Mouse (Mus musculus) limb, embryonic 11.5 days (tissue): ENCODE measurements around the gene 2410002F23Rik. TPM values are rescaled to one million over a fixed set of nuclear protein-coding genes. Genes with fewer than 3 reads are reported as not detected.

Source experiments
- ATAC-seq: fragments of 200-750 bp; cut with Nextera tagmentation; 2 replicates; pipeline ENCODE4 v1.8.0; 2017; ENCODE audit warnings: low read depth; ENCODE audit not compliant: insufficient number of reproducible peaks, low FRiP score, low TSS enrichment
- DNase-seq: peaks from one replicate; pipeline ENCODE4 v3.0.0-alpha.2; 2015; ENCODE audit warnings: low spot score
- H3K27ac ChIP-seq: fragments of 300-500 bp; sonication (generic); replicated peaks from 2 replicates; pipeline ENCODE4 v1.5.1; 2014; ENCODE audit warnings: low read depth, mild to moderate bottlenecking, low read length
- H3K27me3 ChIP-seq: fragments of 300-500 bp; sonication (generic); 2 replicates; pipeline ENCODE4 v1.6.1; 2014; ENCODE audit warnings: mild to moderate bottlenecking, low read length, mixed read lengths; ENCODE audit not compliant: control insufficient read depth, insufficient read depth
- H3K36me3 ChIP-seq: fragments of 300-500 bp; sonication (generic); 2 replicates; pipeline ENCODE4 v1.6.1; 2014; ENCODE audit warnings: mild to moderate bottlenecking, low read length, moderate library complexity, mixed read lengths; ENCODE audit not compliant: control insufficient read depth, insufficient read depth
- H3K4me1 ChIP-seq: fragments of 300-500 bp; sonication (generic); 2 replicates; pipeline ENCODE4 v1.6.1; 2014; ENCODE audit warnings: low read length, mixed read lengths; ENCODE audit not compliant: control insufficient read depth, insufficient read depth
- H3K4me2 ChIP-seq: fragments of 300-500 bp; sonication (generic); 2 replicates; pipeline ENCODE4 v1.6.1; 2014; ENCODE audit warnings: low read depth, mild to moderate bottlenecking, moderate library complexity; ENCODE audit not compliant: severe bottlenecking
- H3K4me3 ChIP-seq: fragments of 300-500 bp; sonication (generic); 2 replicates; pipeline ENCODE4 v1.5.1; 2014; ENCODE audit warnings: low read depth, low read length
- H3K9ac ChIP-seq: fragments of 300-500 bp; sonication (generic); 2 replicates; pipeline ENCODE4 v1.6.1; 2014; ENCODE audit warnings: mild to moderate bottlenecking, low read length
- H3K9me3 ChIP-seq: fragments of 300-500 bp; sonication (generic); 2 replicates; pipeline ENCODE4 v1.6.1; 2016; ENCODE audit warnings: low read length; ENCODE audit not compliant: control insufficient read depth
- WGBS: fragments of 180-500 bp; shearing (Covaris S2); extraction: QIAGEN DNeasy Blood & Tissue Kit; methylation state at CpG from one replicate; pipeline ENCODE4 v1.1.7; 2014; 5-methylcytosine and 5-hydroxymethylcytosine counted together
- polyA plus RNA-seq: library from polyadenylated mRNA; unstranded; fragments of >200 nt; fragmentation: Nextera tagmentation; extraction: Ambion mirVana; gene quantifications from 2 replicates; pipeline ENCODE4 v1.2.1, GENCODE M21; 2014

2410002F23Rik gene
- polyA plus RNA-seq, 1 experiment from 2014 or later: 135 TPM

DNA sequence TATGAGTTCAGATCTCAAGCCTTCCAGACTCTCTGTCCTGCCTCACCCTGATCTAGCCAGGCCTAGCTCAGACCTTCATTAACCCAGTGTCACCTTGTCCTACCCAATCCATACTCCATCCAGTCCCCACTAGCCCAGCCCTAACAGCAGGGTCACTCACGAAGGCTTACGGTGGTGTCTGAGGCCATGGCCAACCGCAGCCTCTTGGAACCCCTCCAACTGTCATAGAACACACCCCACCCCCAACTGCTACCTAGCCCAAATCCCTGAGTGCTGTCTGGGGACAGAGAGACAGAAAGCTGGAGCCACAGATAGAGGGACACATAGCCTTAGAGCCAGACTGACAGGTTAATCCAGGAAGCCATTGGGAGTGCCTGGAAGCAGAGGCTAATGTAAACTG lies 10.6 kb upstream of the 2410002F23Rik start, which contains the start of gene Gm36864:
Gm36864 (plus strand) TSS at position 269 of the 400 bp plus-strand sequence.
- Histone ChIP-seq H3K27me3 (no peaks in the 10 kb centered on the region), H3K9me3 (no peaks in the 10 kb centered on the region), H3K4me2 (no peak within 1 kb of the TSS), H3K9ac (no peak within 1 kb of the TSS), H3K4me1 (no peaks in the 10 kb centered on the region), H3K27ac (no peak within 1 kb of the TSS), H3K4me3 (no peak within 1 kb of the TSS), H3K36me3 (no peaks in the 10 kb centered on the region)
- ATAC-seq (no peak), DNase-seq (no peak)
- 82% methylated on average over 3 of the region's 3 CpGs for WGBS

DNA sequence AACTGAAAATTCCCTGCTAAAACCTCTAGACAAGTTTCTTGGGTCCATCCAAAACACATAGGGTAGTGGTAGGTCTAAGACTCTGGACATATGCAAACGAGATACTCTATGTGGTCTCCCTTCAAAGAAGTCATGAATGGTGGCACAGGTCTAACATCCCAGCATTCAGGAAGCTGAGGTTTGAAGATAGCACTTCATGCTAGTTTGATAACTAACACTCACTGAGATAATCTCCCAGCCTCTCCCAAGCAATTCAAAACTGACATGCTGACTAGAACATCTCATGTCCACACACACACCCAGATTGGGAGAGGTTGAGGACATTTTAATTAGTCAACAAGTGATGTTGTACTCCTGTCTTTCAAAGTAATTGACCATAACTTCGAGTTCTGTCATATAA lies 6.6 kb upstream of the 2410002F23Rik start:
- H3K27me3 ChIP-seq: no peaks in the 10 kb centered on the region
- H3K36me3 ChIP-seq: no peaks in the 10 kb centered on the region
- H3K9ac ChIP-seq: no peak overlapping the region
- H3K4me1 ChIP-seq: no peaks in the 10 kb centered on the region
- H3K4me2 ChIP-seq: no peak overlapping the region
- H3K4me3 ChIP-seq: no peak overlapping the region
- ATAC-seq (no peak), DNase-seq (no peak)
- no peak overlapping the region for H3K27ac ChIP-seq
- H3K9me3 ChIP-seq: no peaks in the 10 kb centered on the region
- WGBS: 65% methylated on average over 2 of the region's 2 CpGs

DNA sequence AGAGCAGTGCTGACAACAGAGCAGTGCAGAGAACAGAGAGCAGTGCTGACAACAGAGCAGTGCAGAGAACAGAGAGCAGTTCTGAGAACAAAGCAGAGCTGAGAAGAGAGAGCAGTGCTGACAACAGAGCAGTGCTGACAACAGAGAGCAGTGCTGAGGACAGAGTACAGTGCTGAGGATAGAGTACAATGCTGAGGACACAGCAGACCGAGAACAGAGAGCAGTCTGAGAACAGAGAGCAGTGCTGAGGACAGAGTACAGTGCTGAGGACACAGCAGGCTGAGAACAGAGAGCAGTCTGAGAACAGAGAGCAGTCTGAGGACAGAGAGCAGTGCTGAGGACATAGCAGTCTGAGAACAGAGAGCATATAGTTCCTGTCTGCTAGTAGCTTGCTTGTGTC lies 5.8 kb upstream of the 2410002F23Rik start:
- Histone ChIP-seq H3K27ac (no peak overlapping the region), H3K4me3 (no peak overlapping the region), H3K9ac (no peak overlapping the region), H3K4me1 (peaks cover 5% of the 10 kb centered on the region; the same call in 1 of the 2 replicates), H3K36me3 (no peaks in the 10 kb centered on the region), H3K4me2 (no peak overlapping the region), H3K27me3 (no peaks in the 10 kb centered on the region), H3K9me3 (no peaks in the 10 kb centered on the region)
- ATAC-seq (no peak), DNase-seq (no peak)
- 50% methylated on average over 1 of the region's 1 CpGs for WGBS

DNA sequence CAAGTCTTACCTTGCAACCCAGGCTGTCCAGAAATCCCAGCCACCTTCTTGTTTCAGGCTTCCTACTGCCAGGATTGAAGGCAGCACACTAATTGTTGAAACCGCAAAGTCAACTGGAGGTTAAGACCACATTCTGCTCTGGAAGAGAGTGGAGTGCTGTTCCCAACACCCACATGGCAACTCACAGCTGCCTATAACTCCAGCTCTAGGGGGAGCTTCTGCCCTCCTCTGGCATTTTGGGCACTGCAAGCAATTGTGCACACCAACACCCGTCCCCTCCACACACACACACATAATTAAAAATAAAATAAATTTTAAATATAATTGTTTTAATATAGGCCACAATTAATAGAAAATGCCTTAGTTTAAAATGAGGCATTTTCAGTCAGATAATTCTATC lies 5.4 kb upstream of the 2410002F23Rik start:
- DNase-seq: no peak
- Histone ChIP-seq H3K36me3 (no peaks in the 10 kb centered on the region), H3K4me1 (peaks cover 5% of the 10 kb centered on the region; the same call in 1 of the 2 replicates), H3K4me3 (no peak overlapping the region), H3K27ac (no peak overlapping the region), H3K9ac (no peak overlapping the region), H3K9me3 (no peaks in the 10 kb centered on the region), H3K27me3 (no peaks in the 10 kb centered on the region), H3K4me2 (no peak overlapping the region)
- ATAC-seq: no peak
- WGBS: 65% methylated on average over 2 of the region's 2 CpGs

- H3K9ac ChIP-seq: no peak overlapping the region
Measured at GRCm38 (mm10) chr7:44244080-44244479, 2.4 kb upstream of the 2410002F23Rik start.

DNA sequence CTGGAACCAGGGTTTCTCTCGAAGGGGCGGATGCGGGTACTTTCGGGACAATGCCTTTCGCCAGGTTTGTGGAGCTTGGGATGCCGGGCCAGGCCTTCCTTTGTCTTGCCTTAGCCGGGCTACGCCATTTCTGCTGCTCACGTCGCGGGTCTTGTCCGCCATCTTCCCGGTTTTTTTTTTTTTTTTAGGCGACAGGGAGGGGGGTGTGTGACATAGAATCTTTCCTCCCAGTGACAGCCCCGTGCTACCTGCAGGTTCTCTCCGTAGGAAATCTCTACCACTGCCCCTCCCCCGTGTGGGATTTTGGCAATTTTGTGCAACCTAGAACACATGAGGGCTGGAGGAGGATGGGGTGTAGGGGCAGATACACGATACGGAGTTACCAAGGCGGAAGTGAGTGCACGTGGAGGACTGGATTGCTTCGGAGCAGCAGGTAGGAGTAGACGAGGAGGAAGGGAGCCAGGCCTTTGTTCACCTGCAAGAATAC lies 505 bp downstream of the 2410002F23Rik start:
- H3K36me3 ChIP-seq: peaks cover 14% of the 10 kb centered on the region; the same call in 1 of the 2 replicates
- H3K4me2 ChIP-seq: peak overlapping the region; percentile 71
- DNase-seq (no peak), ATAC-seq (peak; percentile 18)
- peak overlapping the region; percentile 96 for H3K9ac ChIP-seq
- peak overlapping the region; percentile 88 for H3K4me3 ChIP-seq
- H3K27me3 ChIP-seq: no peaks in the 10 kb centered on the region
- WGBS: 0% methylated on average over 23 of the region's 23 CpGs
- peaks cover 5% of the 10 kb centered on the region; the same call in 1 of the 2 replicates for H3K4me1 ChIP-seq
- no peaks in the 10 kb centered on the region for H3K9me3 ChIP-seq
- peak overlapping the region; percentile 56; the same call in 1 of the 2 replicates for H3K27ac ChIP-seq

More at GRCm38 (mm10) chr7:44244080-44244479, 2.4 kb upstream of the 2410002F23Rik start:
- Histone ChIP-seq H3K27me3 (no peaks in the 10 kb centered on the region), H3K4me2 (no peak overlapping the region), H3K4me3 (no peak overlapping the region), H3K36me3 (no peaks in the 10 kb centered on the region; the same call in 1 of the 2 replicates), H3K27ac (no peak overlapping the region), H3K9me3 (no peaks in the 10 kb centered on the region), H3K4me1 (peaks cover 5% of the 10 kb centered on the region; the same call in 1 of the 2 replicates)
- ATAC-seq (no peak), DNase-seq (no peak)
- 70% methylated on average over 1 of the region's 1 CpGs for WGBS

DNA sequence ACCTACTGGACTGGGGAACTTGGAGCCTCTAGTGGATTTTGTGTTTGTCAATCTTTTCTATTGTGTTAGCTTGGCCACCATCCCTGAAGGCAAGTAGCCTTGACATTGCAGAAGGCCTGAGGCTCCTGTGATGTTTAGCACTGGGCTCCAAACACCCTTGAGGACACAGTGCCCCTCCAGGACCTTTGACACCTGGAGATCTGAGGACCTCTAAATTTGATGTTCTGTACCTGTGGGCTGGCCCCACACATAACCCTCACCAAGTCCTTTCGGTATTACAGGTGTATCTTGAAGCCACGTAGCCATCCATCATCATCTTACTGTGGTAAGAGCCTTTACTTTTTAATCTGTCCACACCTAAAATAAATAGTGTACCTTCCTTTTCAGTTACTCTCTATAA lies 1.4 kb downstream of the 2410002F23Rik start:
- Histone ChIP-seq H3K27ac (no peak overlapping the region), H3K36me3 (peaks cover 18% of the 10 kb centered on the region), H3K9ac (no peak overlapping the region), H3K4me2 (peak overlapping the region; percentile 71), H3K27me3 (no peaks in the 10 kb centered on the region), H3K4me1 (peaks cover 5% of the 10 kb centered on the region; the same call in 1 of the 2 replicates), H3K4me3 (peak overlapping the region; percentile 88), H3K9me3 (no peaks in the 10 kb centered on the region)
- ATAC-seq (no peak), DNase-seq (no peak)
- WGBS: 94% methylated on average over 2 of the region's 2 CpGs

GRCm38 (mm10) chr7:44249248-44249647 lies 2.7 kb downstream of the 2410002F23Rik start:
- Histone ChIP-seq H3K27me3 (no peaks in the 10 kb centered on the region), H3K9me3 (no peaks in the 10 kb centered on the region), H3K27ac (no peak overlapping the region), H3K36me3 (peaks cover 18% of the 10 kb centered on the region), H3K4me1 (peaks cover 5% of the 10 kb centered on the region; the same call in 1 of the 2 replicates), H3K4me2 (no peak overlapping the region), H3K9ac (no peak overlapping the region), H3K4me3 (no peak overlapping the region)
- WGBS: 94% methylated on average over 4 of the region's 4 CpGs
- ATAC-seq (no peak), DNase-seq (no peak)
